Comparison of ENCODE assay signal across 11 mouse cellular contexts in genomic region chr13:83868922-83869321, GRCm38 (mm10).
DNase-seq lines count a peak whose midpoint lies in the region; ATAC-seq lines count a peak whose summit lies in the region.
"Had no signal": no experiment of that assay in that cellular context is flagged by ENCODE, and none has a peak within 500 bp of the region (broad histone marks: within the 10 kb centered on the region; RNA-seq: fewer than 3 reads in every experiment).

No protein-coding gene starts in this region.

- 4% methylated on average over 4 of the region's 4 CpGs for WGBS in forebrain, embryonic 16.5 days
- WGBS in midbrain, embryonic 13.5 days, result 9% methylated on average over 4 of the region's 4 CpGs

- peak overlapping the region; percentile 29; the same call in 1 of the 2 replicates for H3K9ac ChIP-seq in forebrain, embryonic 16.5 days (replicated peaks; ENCODE audit: low read depth, low read length)
- H3K9ac ChIP-seq in midbrain, embryonic 13.5 days (replicated peaks), result no peak overlapping the region
- H3K9ac ChIP-seq: heart, embryonic 13.5 days; lung, embryonic 15.5 days had no signal

- peak; percentile 90 for ATAC-seq in forebrain, embryonic 16.5 days
- ATAC-seq in midbrain, embryonic 13.5 days, result peak; percentile 95
- ATAC-seq in CD4-positive, CD25-positive, alpha-beta regulatory T cell, adult 4 months, result no peak

- H3K27ac ChIP-seq in forebrain, embryonic 16.5 days (ENCODE audit: low read length), result peak overlapping the region; percentile 83
- H3K27ac ChIP-seq in midbrain, embryonic 13.5 days, result peak overlapping the region; percentile 91
- H3K27ac ChIP-seq: heart, embryonic 13.5 days; limb, embryonic 10.5 days; lung, embryonic 15.5 days had no signal

- H3K27me3 ChIP-seq in forebrain, embryonic 16.5 days (replicated peaks; ENCODE audit: control insufficient read depth, insufficient read depth, low read length), result no peaks in the 10 kb centered on the region
- H3K27me3 ChIP-seq in midbrain, embryonic 13.5 days, result no peaks in the 10 kb centered on the region
- H3K27me3 ChIP-seq: heart, embryonic 13.5 days; lung, embryonic 15.5 days had no signal

- H3K36me3 ChIP-seq in forebrain, embryonic 16.5 days (ENCODE audit: control insufficient read depth, insufficient read depth), result no peaks in the 10 kb centered on the region
- H3K36me3 ChIP-seq in midbrain, embryonic 13.5 days, result no peaks in the 10 kb centered on the region
- H3K36me3 ChIP-seq: heart, embryonic 13.5 days; limb, embryonic 10.5 days; lung, embryonic 15.5 days had no signal

- H3K4me3 ChIP-seq in forebrain, embryonic 16.5 days (replicated peaks; ENCODE audit: low read length), result no peak overlapping the region
- H3K4me3 ChIP-seq in midbrain, embryonic 13.5 days (replicated peaks), result no peak overlapping the region
- H3K4me3 ChIP-seq: heart, embryonic 13.5 days; limb, embryonic 10.5 days; lung, embryonic 15.5 days had no signal

- no peaks in the 10 kb centered on the region for H3K9me3 ChIP-seq in forebrain, embryonic 16.5 days (ENCODE audit: control insufficient read depth, low read length)
- H3K9me3 ChIP-seq in midbrain, embryonic 13.5 days, result no peaks in the 10 kb centered on the region
- H3K9me3 ChIP-seq: heart, embryonic 13.5 days; limb, embryonic 10.5 days; lung, embryonic 15.5 days had no signal

- peak; percentile 48 for DNase-seq in brain, adult 2 months (ENCODE audit: low read depth, low spot score)
- DNase-seq in cerebellum, postnatal 14 days, result peak; percentile 90
- no peak for DNase-seq in urinary bladder, postnatal 4 days (ENCODE audit: low spot score in 2 of 2)
- DNase-seq in layer of hippocampus, adult 9-10 months (ENCODE audit: low spot score), result no peak
- no peak for DNase-seq in spleen, postnatal 10 days (ENCODE audit: low spot score in 2 of 2)

- H3K4me1 ChIP-seq in forebrain, embryonic 16.5 days (replicated peaks; ENCODE audit: control insufficient read depth, insufficient read depth, low read length), result peaks cover 12% of the 10 kb centered on the region
- peaks cover 40% of the 10 kb centered on the region for H3K4me1 ChIP-seq in midbrain, embryonic 13.5 days (replicated peaks)
- H3K4me1 ChIP-seq: heart, embryonic 13.5 days; limb, embryonic 10.5 days; lung, embryonic 15.5 days had no signal

- H3K4me2 ChIP-seq in forebrain, embryonic 16.5 days (ENCODE audit: low read length), result no peak overlapping the region; the same call in 1 of the 2 replicates
- H3K4me2 ChIP-seq in midbrain, embryonic 13.5 days (replicated peaks), result no peak overlapping the region
- H3K4me2 ChIP-seq: heart, embryonic 13.5 days; lung, embryonic 15.5 days had no signal

Comparison
In these comparisons a context has a peak if more than half of its experiments do, and no peak if none do; other contexts are left out.
1. DNase-seq: peak in brain, adult 2 months (single experiment) and cerebellum, postnatal 14 days (2 of 2); none in urinary bladder, postnatal 4 days (0 of 2), layer of hippocampus, adult 9-10 months (single experiment) and spleen, postnatal 10 days (0 of 2).